Mouse (Mus musculus): Measurements from ENCODE around the gene Chpt1. TPM values are rescaled to one million over a fixed set of nuclear protein-coding genes. Genes with fewer than 3 reads are reported as not detected.

The Chpt1 gene
- polyA plus RNA-seq, 1 experiment from 2014 or later: 14.1 TPM

DNA sequence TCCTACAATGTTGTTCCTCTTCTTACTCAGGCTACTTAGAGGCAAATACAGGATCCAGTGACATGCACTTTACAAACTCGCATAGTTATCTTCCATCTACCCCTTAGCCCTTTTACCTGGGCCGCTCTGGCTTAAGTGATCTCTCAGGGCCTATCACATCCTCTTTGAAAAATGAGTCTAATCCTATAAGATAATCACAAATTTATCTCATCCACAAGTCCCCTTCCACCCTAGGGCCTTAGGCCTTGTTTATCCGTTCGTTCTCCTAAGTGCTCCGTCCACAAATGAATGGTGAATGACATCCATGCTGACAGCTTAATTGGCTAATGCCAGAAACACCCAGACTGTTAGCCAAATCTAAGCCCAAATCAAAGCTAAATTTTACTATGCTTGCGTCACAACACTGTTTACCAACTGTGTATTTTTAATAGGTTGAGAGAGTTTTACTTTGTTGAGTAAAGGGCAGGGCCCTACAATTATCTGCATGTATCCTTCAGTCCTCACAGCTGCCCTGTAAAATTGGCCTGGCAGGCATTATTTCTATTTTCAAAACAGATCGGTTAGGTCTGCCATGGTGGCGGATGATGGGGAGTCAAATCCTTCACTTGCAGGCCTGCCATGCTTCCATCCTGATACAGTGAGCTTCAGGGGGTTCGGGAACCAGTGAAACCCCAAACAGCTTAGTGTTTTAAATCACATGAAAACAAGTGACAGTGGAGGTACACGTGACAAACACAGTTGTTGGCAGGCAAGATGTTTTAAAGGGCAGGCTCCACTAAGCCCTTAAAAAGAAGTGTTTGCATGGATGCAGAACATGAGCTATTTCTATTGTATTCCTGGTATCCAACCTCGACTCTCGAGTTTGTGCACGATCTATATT, 1.7 kb downstream of the Chpt1 start:
- Histone ChIP-seq H3K4me1 (replicated peaks; ENCODE audit: control insufficient read depth, insufficient read depth, low read length) (no peaks in the 10 kb centered on the region; the same call in 1 of the 2 replicates), H3K9ac (ENCODE audit: low read depth, low read length) (no peak overlapping the region), H3K27me3 (ENCODE audit: control insufficient read depth, insufficient read depth, low read length) (no peaks in the 10 kb centered on the region), H3K4me3 (ENCODE audit: low read depth, low read length) (no peak overlapping the region), H3K4me2 (replicated peaks; ENCODE audit: low read depth, low read length) (no peak overlapping the region), H3K36me3 (ENCODE audit: control insufficient read depth, insufficient read depth, low read length) (no peaks in the 10 kb centered on the region), H3K27ac (ENCODE audit: low read depth, low read length) (no peak overlapping the region), H3K9me3 (ENCODE audit: control insufficient read depth, low read length) (no peaks in the 10 kb centered on the region)
- 82% methylated on average over 13 of the region's 13 CpGs for WGBS
- ATAC-seq (ENCODE audit: low FRiP score): no peak
- no peak for DNase-seq (ENCODE audit: low spot score)

GRCm38 (mm10) chr10:88501370-88501769, 2.5 kb downstream of the Chpt1 start:
- no peak overlapping the region for H3K9ac ChIP-seq (ENCODE audit: low read depth, low read length)
- H3K4me1 ChIP-seq (replicated peaks; ENCODE audit: control insufficient read depth, insufficient read depth, low read length): no peaks in the 10 kb centered on the region; the same call in 1 of the 2 replicates
- no peaks in the 10 kb centered on the region for H3K36me3 ChIP-seq (ENCODE audit: control insufficient read depth, insufficient read depth, low read length)
- no peaks in the 10 kb centered on the region for H3K9me3 ChIP-seq (ENCODE audit: control insufficient read depth, low read length)
- H3K4me3 ChIP-seq (ENCODE audit: low read depth, low read length): no peak overlapping the region
- no peak for ATAC-seq (ENCODE audit: low FRiP score)
- no peak for DNase-seq (ENCODE audit: low spot score)
- 76% methylated on average over 10 of the region's 10 CpGs for WGBS
- no peak overlapping the region for H3K27ac ChIP-seq (ENCODE audit: low read depth, low read length)
- H3K4me2 ChIP-seq (replicated peaks; ENCODE audit: low read depth, low read length): no peak overlapping the region
- no peaks in the 10 kb centered on the region for H3K27me3 ChIP-seq (ENCODE audit: control insufficient read depth, insufficient read depth, low read length)

GRCm38 (mm10) chr10:88499993-88500392, 3.9 kb downstream of the Chpt1 start:
- H3K4me1 ChIP-seq (replicated peaks; ENCODE audit: control insufficient read depth, insufficient read depth, low read length): no peaks in the 10 kb centered on the region; the same call in 1 of the 2 replicates
- no peak for ATAC-seq (ENCODE audit: low FRiP score)
- no peaks in the 10 kb centered on the region for H3K36me3 ChIP-seq (ENCODE audit: control insufficient read depth, insufficient read depth, low read length)
- no peak overlapping the region for H3K4me3 ChIP-seq (ENCODE audit: low read depth, low read length)
- 69% methylated on average over 5 of the region's 5 CpGs for WGBS
- H3K9ac ChIP-seq (ENCODE audit: low read depth, low read length): no peak overlapping the region
- no peaks in the 10 kb centered on the region for H3K9me3 ChIP-seq (ENCODE audit: control insufficient read depth, low read length)
- no peaks in the 10 kb centered on the region for H3K27me3 ChIP-seq (ENCODE audit: control insufficient read depth, insufficient read depth, low read length)
- H3K27ac ChIP-seq (ENCODE audit: low read depth, low read length): no peak overlapping the region
- no peak for DNase-seq (ENCODE audit: low spot score)
- H3K4me2 ChIP-seq (replicated peaks; ENCODE audit: low read depth, low read length): no peak overlapping the region

GRCm38 (mm10) chr10:88496864-88497564, 6.9 kb downstream of the Chpt1 start:
- no peak overlapping the region for H3K4me2 ChIP-seq (replicated peaks; ENCODE audit: low read depth, low read length)
- ATAC-seq (ENCODE audit: low FRiP score): no peak

DNA sequence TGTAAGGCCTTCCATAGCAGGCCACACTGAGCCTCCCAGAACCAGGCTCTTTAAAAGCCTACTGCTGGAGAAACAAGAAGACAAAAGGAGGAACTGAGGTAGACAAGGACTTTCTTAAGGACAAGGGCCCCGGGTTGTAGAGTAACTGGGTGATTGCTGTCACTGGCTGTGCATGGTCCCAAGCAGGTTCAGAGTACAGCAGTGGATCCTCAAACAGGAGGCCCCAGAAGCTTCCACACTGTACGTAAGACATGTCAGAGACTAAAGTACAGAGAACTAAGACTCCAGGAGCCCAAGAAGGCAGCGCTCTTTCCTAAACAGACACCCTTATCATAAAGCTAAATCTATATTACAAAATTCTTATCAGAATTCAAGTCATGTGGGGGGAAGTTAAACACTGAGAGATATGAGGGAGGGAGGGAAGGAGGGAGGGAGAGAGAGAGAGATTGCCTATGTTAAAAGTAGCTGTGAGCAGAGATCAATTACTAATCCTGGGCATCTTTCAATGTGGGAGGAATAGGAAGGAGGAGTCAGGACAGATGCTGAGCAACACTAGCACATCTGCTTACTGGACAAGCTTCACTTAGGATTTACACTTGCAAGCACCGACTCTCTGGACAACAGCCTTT, 8.8 kb downstream of the Chpt1 start:
- Histone ChIP-seq H3K9me3 (ENCODE audit: control insufficient read depth, low read length) (no peaks in the 10 kb centered on the region), H3K4me3 (ENCODE audit: low read depth, low read length) (no peak overlapping the region), H3K4me2 (replicated peaks; ENCODE audit: low read depth, low read length) (no peak overlapping the region), H3K36me3 (ENCODE audit: control insufficient read depth, insufficient read depth, low read length) (no peaks in the 10 kb centered on the region), H3K27ac (ENCODE audit: low read depth, low read length) (no peak overlapping the region), H3K9ac (ENCODE audit: low read depth, low read length) (no peak overlapping the region), H3K4me1 (replicated peaks; ENCODE audit: control insufficient read depth, insufficient read depth, low read length) (no peaks in the 10 kb centered on the region), H3K27me3 (ENCODE audit: control insufficient read depth, insufficient read depth, low read length) (no peaks in the 10 kb centered on the region)
- DNase-seq (ENCODE audit: low spot score) (no peak), ATAC-seq (ENCODE audit: low FRiP score) (no peak)
- WGBS: 82% methylated on average over 4 of the region's 4 CpGs

More at GRCm38 (mm10) chr10:88496864-88497564, 6.9 kb downstream of the Chpt1 start:
- Histone ChIP-seq H3K27ac (ENCODE audit: low read depth, low read length) (no peak overlapping the region), H3K27me3 (ENCODE audit: control insufficient read depth, insufficient read depth, low read length) (no peaks in the 10 kb centered on the region), H3K4me3 (ENCODE audit: low read depth, low read length) (no peak overlapping the region), H3K36me3 (ENCODE audit: control insufficient read depth, insufficient read depth, low read length) (no peaks in the 10 kb centered on the region), H3K9me3 (ENCODE audit: control insufficient read depth, low read length) (no peaks in the 10 kb centered on the region), H3K4me1 (replicated peaks; ENCODE audit: control insufficient read depth, insufficient read depth, low read length) (no peaks in the 10 kb centered on the region), H3K9ac (ENCODE audit: low read depth, low read length) (no peak overlapping the region)
- DNase-seq (ENCODE audit: low spot score): no peak
- WGBS: 73% methylated on average over 11 of the region's 11 CpGs

DNA sequence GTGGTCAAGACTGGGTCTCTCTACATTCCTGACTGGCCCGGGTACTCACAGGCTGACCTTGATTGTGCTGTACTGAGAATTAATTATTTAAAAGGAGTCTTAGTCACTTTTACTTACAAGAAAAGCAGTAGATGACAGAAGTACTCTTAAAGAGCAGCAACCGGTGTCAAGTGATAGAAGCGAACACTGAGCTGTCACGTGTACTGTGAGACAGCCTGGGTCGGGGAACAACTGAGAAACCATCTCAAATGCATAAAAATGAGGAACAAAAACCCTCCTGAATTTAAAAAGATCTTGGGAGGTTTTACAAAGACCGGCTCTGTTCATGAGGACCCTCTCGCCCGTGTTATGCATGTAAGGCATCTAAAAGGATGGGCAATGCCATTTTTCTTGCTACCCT, 11.2 kb downstream of the Chpt1 start:
- Histone ChIP-seq H3K9ac (ENCODE audit: low read depth, low read length) (no peak overlapping the region), H3K36me3 (ENCODE audit: control insufficient read depth, insufficient read depth, low read length) (no peaks in the 10 kb centered on the region), H3K27me3 (ENCODE audit: control insufficient read depth, insufficient read depth, low read length) (no peaks in the 10 kb centered on the region), H3K9me3 (ENCODE audit: control insufficient read depth, low read length) (no peaks in the 10 kb centered on the region), H3K4me2 (replicated peaks; ENCODE audit: low read depth, low read length) (no peak overlapping the region), H3K4me1 (replicated peaks; ENCODE audit: control insufficient read depth, insufficient read depth, low read length) (no peaks in the 10 kb centered on the region), H3K27ac (ENCODE audit: low read depth, low read length) (no peak overlapping the region), H3K4me3 (ENCODE audit: low read depth, low read length) (no peak overlapping the region)
- 73% methylated on average over 8 of the region's 8 CpGs for WGBS
- no peak for DNase-seq (ENCODE audit: low spot score)
- no peak for ATAC-seq (ENCODE audit: low FRiP score)

- Histone ChIP-seq H3K9me3 (ENCODE audit: control insufficient read depth, low read length) (no peaks in the 10 kb centered on the region), H3K4me2 (replicated peaks; ENCODE audit: low read depth, low read length) (no peak overlapping the region), H3K4me3 (ENCODE audit: low read depth, low read length) (no peak overlapping the region), H3K36me3 (ENCODE audit: control insufficient read depth, insufficient read depth, low read length) (no peaks in the 10 kb centered on the region), H3K27me3 (ENCODE audit: control insufficient read depth, insufficient read depth, low read length) (no peaks in the 10 kb centered on the region), H3K9ac (ENCODE audit: low read depth, low read length) (no peak overlapping the region), H3K4me1 (replicated peaks; ENCODE audit: control insufficient read depth, insufficient read depth, low read length) (no peaks in the 10 kb centered on the region), H3K27ac (ENCODE audit: low read depth, low read length) (no peak overlapping the region)
- ATAC-seq (ENCODE audit: low FRiP score) (no peak), DNase-seq (ENCODE audit: low spot score) (no peak)
- 67% methylated on average over 7 of the region's 7 CpGs for WGBS
Observed at GRCm38 (mm10) chr10:88491632-88492031, 12.2 kb downstream of the Chpt1 start.

DNA sequence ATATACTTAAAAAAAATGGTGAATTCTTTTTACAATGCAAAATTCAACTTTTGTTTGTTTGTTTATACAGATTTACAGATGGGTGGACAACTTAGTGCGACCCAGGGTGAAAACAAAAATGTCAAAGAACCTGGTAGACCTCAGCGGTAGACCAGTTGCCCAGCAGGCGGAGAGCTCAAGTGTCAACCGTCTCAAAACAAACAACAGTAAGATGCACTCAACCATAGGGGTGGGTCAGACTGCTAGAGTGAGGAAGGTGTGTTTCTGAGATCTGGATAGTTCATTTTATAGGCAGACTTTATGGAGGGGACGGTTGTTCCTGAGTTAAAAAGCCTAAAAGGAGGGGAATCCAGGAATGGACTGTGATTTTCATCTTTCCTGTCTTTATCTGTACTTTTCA, 15.2 kb downstream of the Chpt1 start:
- no peaks in the 10 kb centered on the region for H3K4me1 ChIP-seq (replicated peaks; ENCODE audit: control insufficient read depth, insufficient read depth, low read length)
- H3K27ac ChIP-seq (ENCODE audit: low read depth, low read length): no peak overlapping the region
- DNase-seq (ENCODE audit: low spot score): no peak
- H3K36me3 ChIP-seq (ENCODE audit: control insufficient read depth, insufficient read depth, low read length): no peaks in the 10 kb centered on the region
- H3K4me3 ChIP-seq (ENCODE audit: low read depth, low read length): no peak overlapping the region
- WGBS: 86% methylated on average over 5 of the region's 5 CpGs
- no peak for ATAC-seq (ENCODE audit: low FRiP score)
- no peaks in the 10 kb centered on the region for H3K27me3 ChIP-seq (ENCODE audit: control insufficient read depth, insufficient read depth, low read length)
- no peak overlapping the region for H3K9ac ChIP-seq (ENCODE audit: low read depth, low read length)
- no peaks in the 10 kb centered on the region for H3K9me3 ChIP-seq (ENCODE audit: control insufficient read depth, low read length)
- no peak overlapping the region for H3K4me2 ChIP-seq (replicated peaks; ENCODE audit: low read depth, low read length)

Measured in hindbrain, embryonic 11.5 days (tissue).